Mouse (Mus musculus): Measurements from ENCODE around the gene Bpifb5.

DNA sequence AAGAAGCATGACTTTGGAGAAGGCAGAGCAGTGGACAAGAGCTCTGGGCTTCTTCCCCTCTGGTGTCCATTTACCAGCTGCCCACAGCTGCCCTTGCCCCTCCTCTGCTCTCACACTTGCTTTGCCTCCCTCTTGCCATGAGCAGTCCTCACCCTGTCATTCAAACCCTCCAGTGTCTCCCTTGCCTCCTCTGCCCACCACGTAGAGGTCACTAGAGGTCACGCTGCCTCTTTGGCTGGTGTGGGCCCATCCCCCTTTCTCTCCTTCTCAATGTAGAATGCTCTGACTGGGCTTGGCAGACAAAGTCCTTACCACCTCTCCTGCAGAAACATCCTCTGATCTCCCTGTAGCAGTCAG lies 353 bp downstream of the Bpifb5 start:
- no peak for TF ChIP-seq CTCF (IDR thresholded peaks at IDR 0.05; ENCODE audit: borderline replicate concordance, control insufficient read depth, extremely low read depth, insufficient read depth, low read length, poor library complexity)
- TF ChIP-seq POLR2A (IDR thresholded peaks at IDR 0.05; ENCODE audit: control insufficient read depth, extremely low read depth, insufficient read depth, low read length, poor library complexity): no peak

Measured in thymus, adult 2 months (tissue).